Mouse (Mus musculus) embryonic facial prominence, embryonic 10.5 days (tissue): Measurements from ENCODE around the gene Lrrc46. TPM values are rescaled to one million over a fixed set of nuclear protein-coding genes. Genes with fewer than 3 reads are reported as not detected.
A peak's percentile ranks its signal among the peaks of the same experiment; 100 is the strongest.

Experiments used
- DNase-seq: peaks from one replicate; pipeline ENCODE4 v3.0.0-alpha.2; 2017; ENCODE audit warnings: low spot score
- H3K27ac ChIP-seq: fragments of 300-500 bp; sonication (generic); replicated peaks from 2 replicates; pipeline ENCODE4 v1.5.1; 2016; ENCODE audit warnings: mild to moderate bottlenecking
- H3K27me3 ChIP-seq: fragments of 300-500 bp; sonication (generic); replicated peaks from 2 replicates; pipeline ENCODE4 v1.6.1; 2016; ENCODE audit warnings: low read depth, mild to moderate bottlenecking; ENCODE audit not compliant: poor library complexity, severe bottlenecking
- H3K36me3 ChIP-seq: fragments of 300-500 bp; sonication (generic); replicated peaks from 2 replicates; pipeline ENCODE4 v1.6.1; 2016; ENCODE audit warnings: mild to moderate bottlenecking, moderate library complexity
- H3K4me1 ChIP-seq: fragments of 300-500 bp; sonication (generic); 2 replicates; pipeline ENCODE4 v1.6.1; 2016
- H3K4me3 ChIP-seq: fragments of 300-500 bp; sonication (generic); 2 replicates; pipeline ENCODE4 v1.5.1; 2016; ENCODE audit warnings: mild to moderate bottlenecking, moderate library complexity
- H3K9me3 ChIP-seq: fragments of 300-500 bp; sonication (generic); 2 replicates; pipeline ENCODE4 v1.6.1; 2016; ENCODE audit warnings: mild to moderate bottlenecking
- WGBS: fragments of 180-500 bp; shearing (Covaris S2); methylation state at CpG from one replicate; pipeline ENCODE4 v1.1.7; 2016; 5-methylcytosine and 5-hydroxymethylcytosine counted together
- polyA plus RNA-seq: library from polyadenylated mRNA; unstranded; fragments of >200 nt; fragmentation: Nextera tagmentation; extraction: Ambion mirVana; gene quantifications from 2 replicates; pipeline ENCODE4 v1.2.1, GENCODE M21; 2016

Lrrc46 gene
- polyA plus RNA-seq, 1 experiment from 2014 or later = 1.2 TPM

DNA sequence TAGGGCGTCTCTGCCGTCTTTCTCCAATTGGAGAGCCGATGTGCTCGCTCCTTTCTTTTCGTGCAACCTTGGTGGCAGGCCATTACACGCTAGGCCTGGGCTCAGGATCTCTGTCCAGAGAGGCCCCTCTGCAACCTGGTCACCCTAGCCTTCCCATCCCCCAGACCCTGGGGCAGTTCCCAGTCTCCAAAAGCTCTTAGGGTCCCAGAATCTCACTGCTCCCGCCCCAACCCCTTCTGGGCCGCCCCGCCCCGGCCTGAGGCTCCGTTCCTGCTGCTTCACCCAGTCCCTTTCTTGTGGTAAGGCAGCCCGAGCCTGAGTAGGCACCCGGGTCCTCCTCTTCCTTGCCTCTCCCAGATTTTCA is 21.9 kb downstream of the Lrrc46 start:
- peak overlapping the region; percentile 57 for H3K4me3 ChIP-seq
- H3K27me3 ChIP-seq = peaks cover 100% of the 10 kb centered on the region
- no peaks in the 10 kb centered on the region for H3K36me3 ChIP-seq
- WGBS = 1% methylated on average over 13 of the region's 13 CpGs
- DNase-seq = peak; percentile 48
- no peaks in the 10 kb centered on the region for H3K9me3 ChIP-seq
- H3K4me1 ChIP-seq = peaks cover 43% of the 10 kb centered on the region
- no peak overlapping the region for H3K27ac ChIP-seq

GRCm38 (mm10) chr11:97018583-97019344 is 22.4 kb downstream of the Lrrc46 start:
- peaks cover 100% of the 10 kb centered on the region for H3K27me3 ChIP-seq
- H3K36me3 ChIP-seq = no peaks in the 10 kb centered on the region
- peak overlapping the region; percentile 57 for H3K4me3 ChIP-seq
- H3K27ac ChIP-seq = peak overlapping the region; percentile 77
- peaks cover 43% of the 10 kb centered on the region for H3K4me1 ChIP-seq
- no peaks in the 10 kb centered on the region for H3K9me3 ChIP-seq
- WGBS = under 1% methylated on average over 68 of the region's 68 CpGs
- peak; percentile 71 for DNase-seq

GRCm38 (mm10) chr11:97017696-97018582 is 23.3 kb downstream of the Lrrc46 start:
- peaks cover 49% of the 10 kb centered on the region for H3K4me1 ChIP-seq
- no peak overlapping the region for H3K27ac ChIP-seq
- peaks cover 100% of the 10 kb centered on the region for H3K27me3 ChIP-seq
- H3K9me3 ChIP-seq = no peaks in the 10 kb centered on the region
- under 1% methylated on average over 36 of the region's 36 CpGs for WGBS
- peak overlapping the region; percentile 57 for H3K4me3 ChIP-seq
- no peaks in the 10 kb centered on the region for H3K36me3 ChIP-seq
- DNase-seq = peak; percentile 60

DNA sequence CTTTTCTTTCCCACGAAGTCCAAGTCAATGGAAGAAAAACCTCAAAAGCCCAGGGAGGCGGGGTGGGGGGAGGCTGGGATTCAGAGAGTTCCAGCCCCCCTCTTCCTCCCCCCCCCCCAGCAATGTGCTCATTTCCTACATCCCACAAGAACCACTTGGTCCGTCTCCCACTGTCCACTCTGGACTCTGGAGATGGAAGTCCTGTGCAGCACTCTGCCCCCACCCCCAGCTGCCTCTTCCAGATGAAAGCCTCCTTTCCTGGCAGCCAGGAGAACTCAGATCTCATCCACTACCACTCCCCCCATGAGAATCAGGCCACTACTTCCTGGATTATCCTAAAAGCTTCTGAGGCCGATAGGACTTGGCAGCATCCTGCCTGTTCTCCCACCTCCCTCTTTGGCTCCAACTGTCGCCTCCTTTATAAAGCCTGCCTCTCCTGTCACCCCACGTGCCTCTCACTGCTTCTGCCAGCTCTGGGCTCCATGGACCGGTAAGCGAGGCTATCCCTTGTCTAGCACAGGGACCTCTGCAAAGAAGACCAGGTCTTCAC is 28.0 kb downstream of the Lrrc46 start, which contains the start of gene Sp6:
TSS of gene Sp6 (plus strand) at position 274 of the 550 bp plus-strand sequence.
- H3K4me3 ChIP-seq = no peak within 1 kb of the TSS
- no peak within 1 kb of the TSS for H3K27ac ChIP-seq
- H3K9me3 ChIP-seq = no peaks in the 10 kb centered on the region
- H3K27me3 ChIP-seq = peaks cover 99% of the 10 kb centered on the region
- no peaks in the 10 kb centered on the region for H3K36me3 ChIP-seq
- H3K4me1 ChIP-seq = peaks cover 33% of the 10 kb centered on the region
- no peak for DNase-seq
- WGBS = 36% methylated on average over 8 of the region's 8 CpGs

- Histone ChIP-seq H3K36me3 (no peaks in the 10 kb centered on the region), H3K9me3 (no peaks in the 10 kb centered on the region), H3K27ac (no peak overlapping the region), H3K4me3 (no peak overlapping the region), H3K27me3 (peaks cover 82% of the 10 kb centered on the region), H3K4me1 (peaks cover 40% of the 10 kb centered on the region)
- WGBS = 53% methylated on average over 8 of the region's 8 CpGs
- no peak for DNase-seq
Measured at GRCm38 (mm10) chr11:97009198-97009790, 31.9 kb downstream of the Lrrc46 start.

GRCm38 (mm10) chr11:97007093-97007794 is 34.0 kb downstream of the Lrrc46 start:
- Histone ChIP-seq H3K4me3 (no peak overlapping the region), H3K27ac (no peak overlapping the region), H3K27me3 (peaks cover 82% of the 10 kb centered on the region), H3K9me3 (no peaks in the 10 kb centered on the region), H3K36me3 (no peaks in the 10 kb centered on the region), H3K4me1 (peaks cover 43% of the 10 kb centered on the region)
- WGBS = 69% methylated on average over 9 of the region's 9 CpGs
- DNase-seq = no peak

DNA sequence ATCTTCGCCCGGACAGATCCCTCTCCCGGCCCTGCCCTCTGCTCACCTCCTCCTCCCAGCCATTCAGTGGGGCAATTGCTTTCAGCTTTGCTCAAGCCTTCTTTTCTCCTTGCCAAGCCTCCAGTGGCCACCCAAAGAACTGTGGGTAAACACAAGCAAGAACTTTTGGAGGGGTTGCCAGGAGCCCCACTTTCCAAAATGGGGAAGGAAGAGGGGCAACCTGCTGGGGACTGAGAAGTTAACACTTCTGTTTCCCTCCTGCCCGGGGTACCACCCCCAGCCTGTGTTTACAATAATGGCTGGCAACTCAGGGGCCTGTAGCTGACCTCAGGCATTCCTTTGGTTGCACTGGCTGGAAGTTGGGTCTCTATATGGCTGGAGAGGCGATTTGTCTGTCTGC is 38.0 kb downstream of the Lrrc46 start:
- DNase-seq = no peak
- Histone ChIP-seq H3K4me1 (peaks cover 37% of the 10 kb centered on the region), H3K9me3 (no peaks in the 10 kb centered on the region), H3K4me3 (no peak overlapping the region), H3K27ac (no peak overlapping the region; the same call in 1 of the 2 replicates), H3K36me3 (no peaks in the 10 kb centered on the region), H3K27me3 (peaks cover 83% of the 10 kb centered on the region)
- WGBS = 38% methylated on average over 5 of the region's 5 CpGs

GRCm38 (mm10) chr11:96997380-96997956 is 43.7 kb downstream of the Lrrc46 start:
- 4% methylated on average over 30 of the region's 30 CpGs for WGBS
- DNase-seq = peak; percentile 74
- Histone ChIP-seq H3K9me3 (no peaks in the 10 kb centered on the region), H3K4me3 (peak overlapping the region; percentile 49), H3K27ac (peak overlapping the region; percentile 79), H3K27me3 (peaks cover 92% of the 10 kb centered on the region), H3K36me3 (no peaks in the 10 kb centered on the region), H3K4me1 (peaks cover 61% of the 10 kb centered on the region)

DNA sequence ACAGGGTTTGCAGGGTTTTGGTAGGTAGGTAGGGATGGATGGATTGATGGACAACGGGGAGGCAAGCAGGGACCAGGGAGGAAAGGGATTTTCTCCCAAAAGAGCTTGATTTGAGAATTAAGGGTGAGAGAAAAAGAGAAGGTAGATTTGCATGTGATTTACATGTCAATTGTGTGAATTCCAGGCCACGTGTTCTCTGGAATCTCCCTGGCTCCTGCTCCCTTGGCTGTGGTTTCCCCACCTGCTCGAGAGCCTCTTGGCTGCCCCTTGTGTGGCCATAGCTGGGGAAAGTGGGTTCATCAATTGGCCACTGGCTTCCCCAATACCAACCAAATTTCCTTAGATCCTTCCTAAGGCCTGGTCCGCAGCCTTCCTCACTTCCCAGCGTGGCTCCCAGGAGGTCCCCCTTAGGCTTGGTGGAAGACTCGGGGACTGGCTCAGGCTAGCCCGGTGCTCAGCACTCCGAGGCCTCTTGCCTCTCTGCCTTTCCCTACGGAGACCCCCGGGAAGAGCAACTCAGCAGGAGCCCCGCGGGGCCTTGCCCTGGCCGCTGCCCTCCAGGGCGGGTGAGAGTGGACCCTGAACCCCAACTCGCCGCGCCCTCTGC is 44.3 kb downstream of the Lrrc46 start:
- DNase-seq = no peak
- H3K4me3 ChIP-seq = peak overlapping the region; percentile 49
- H3K36me3 ChIP-seq = no peaks in the 10 kb centered on the region
- WGBS = 12% methylated on average over 17 of the region's 17 CpGs
- peak overlapping the region; percentile 79 for H3K27ac ChIP-seq
- peaks cover 67% of the 10 kb centered on the region for H3K4me1 ChIP-seq
- H3K9me3 ChIP-seq = no peaks in the 10 kb centered on the region
- peaks cover 87% of the 10 kb centered on the region for H3K27me3 ChIP-seq

DNA sequence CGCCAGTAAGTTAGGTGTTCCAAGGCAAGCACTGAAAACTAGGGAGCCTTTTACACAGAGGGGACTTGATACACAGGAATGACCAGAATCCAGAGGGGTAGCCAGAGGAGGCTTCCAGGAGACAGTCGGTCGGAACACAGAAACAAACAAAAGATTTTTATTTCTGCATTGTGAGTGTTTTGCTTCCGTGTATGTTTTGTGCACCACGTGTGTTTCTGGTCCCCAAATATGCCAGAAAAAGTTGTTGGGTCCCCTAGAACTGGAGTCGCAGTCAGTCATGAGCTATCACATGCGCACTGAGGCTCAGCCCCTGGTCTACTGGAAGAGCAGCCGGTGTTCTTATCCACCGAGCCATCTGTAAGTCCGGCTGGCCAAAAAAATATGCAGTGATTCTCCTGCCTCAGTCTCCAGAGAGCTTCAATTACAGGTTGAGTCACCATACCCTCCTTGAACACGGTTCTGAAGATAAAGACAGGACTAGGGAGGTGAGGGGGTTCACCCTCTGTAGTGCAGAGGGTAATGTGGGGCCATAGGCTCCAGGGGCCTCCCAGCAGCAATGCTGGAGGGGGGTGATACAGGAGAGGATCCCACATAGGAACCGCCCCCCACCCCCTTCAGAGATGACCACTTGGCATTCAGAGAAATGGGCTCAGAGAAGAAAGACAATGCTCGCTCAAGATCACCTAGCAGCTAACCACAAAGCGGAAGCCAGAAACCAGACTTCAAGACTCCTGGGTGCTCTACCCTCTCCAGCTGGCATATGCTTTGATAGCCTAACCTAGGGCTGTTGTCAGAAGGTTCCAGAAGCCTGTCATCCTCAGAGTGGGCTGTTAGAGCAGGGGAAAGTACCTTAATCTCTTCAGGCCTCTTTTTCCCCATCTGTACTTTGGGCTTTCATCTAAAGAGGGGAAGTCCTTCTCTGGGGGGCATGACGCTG is 45.1 kb downstream of the Lrrc46 start:
- WGBS = 69% methylated on average over 15 of the region's 15 CpGs
- peaks cover 69% of the 10 kb centered on the region for H3K4me1 ChIP-seq
- H3K4me3 ChIP-seq = no peak overlapping the region
- H3K27me3 ChIP-seq = peaks cover 85% of the 10 kb centered on the region
- H3K9me3 ChIP-seq = no peaks in the 10 kb centered on the region
- no peaks in the 10 kb centered on the region for H3K36me3 ChIP-seq
- peak overlapping the region; percentile 49; the same call in 1 of the 2 replicates for H3K27ac ChIP-seq
- DNase-seq = no peak
